Mouse (Mus musculus): ENCODE data around the gene Trim67. TPM values are rescaled to one million over a fixed set of nuclear protein-coding genes. Genes with fewer than 3 reads are reported as not detected.
"Not testable (repeated sequence)": the region's sequence is repeated elsewhere in the genome, so short reads cannot be mapped to it uniquely, and the experiment has no call there.

The Trim67 gene
- polyA plus RNA-seq, 2 experiments, result 0.03 to 0.05 TPM

DNA sequence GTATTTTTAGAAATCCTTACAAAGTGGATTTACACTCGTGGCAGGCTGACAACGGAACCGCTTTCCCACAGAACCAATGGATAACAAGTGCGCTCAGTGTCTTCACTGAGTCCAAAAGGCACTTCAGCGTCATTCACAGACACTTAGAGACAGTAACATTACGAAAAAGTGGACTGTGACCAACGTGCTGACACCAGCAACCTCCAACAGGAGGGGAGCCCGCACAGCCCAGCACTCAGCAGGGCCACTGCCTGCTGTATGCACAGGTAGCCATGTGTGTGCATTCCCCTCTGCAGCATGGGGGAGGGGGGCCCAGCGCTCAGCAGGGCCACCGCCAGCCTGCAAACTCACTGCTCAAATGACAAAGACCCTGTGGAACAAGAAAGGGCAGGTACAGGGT lies 46.5 kb downstream of the Trim67 start:
- H3K4me2 ChIP-seq (ENCODE audit: low read depth), result no peak overlapping the region
- H3K4me3 ChIP-seq (ENCODE audit: insufficient read depth in 1 of 2, low read depth in 2 of 2, low read length in 2 of 2), result no peak overlapping the region
- H3K27ac ChIP-seq, result no peak overlapping the region
- no peak overlapping the region for H3K9ac ChIP-seq (replicated peaks)
- no peak for TF ChIP-seq EP300 (IDR thresholded peaks at IDR 0.05; ENCODE audit: low read depth)
- TF ChIP-seq CTCF (IDR thresholded peaks at IDR 0.05; ENCODE audit: low read depth), result no peak
- ATAC-seq (ENCODE audit: insufficient read depth) (no peak), DNase-seq (ENCODE audit: low read depth in 3 of 3, low spot score in 3 of 3) (no peak)
- WGBS (ENCODE audit: insufficient replicate concordance), result 80% methylated on average over 10 of the region's 10 CpGs
- 0 out of 4 replicates have a peak, but pooled peaks cover 0 to 1% of the 10 kb centered on the region in 2 experiments for H3K4me1 ChIP-seq (replicated peaks; ENCODE audit: control insufficient read depth in 2 of 2, insufficient read depth in 2 of 2, low read length in 1 of 2)
- H3K27me3 ChIP-seq (ENCODE audit: control insufficient read depth, insufficient read depth, low read length), result no peaks in the 10 kb centered on the region
- no peaks in the 10 kb centered on the region for H3K9me3 ChIP-seq (ENCODE audit: control insufficient read depth, low read length)
- peaks cover 18% of the 10 kb centered on the region for H3K36me3 ChIP-seq (replicated peaks; ENCODE audit: control insufficient read depth, insufficient read depth, low read depth)

DNA sequence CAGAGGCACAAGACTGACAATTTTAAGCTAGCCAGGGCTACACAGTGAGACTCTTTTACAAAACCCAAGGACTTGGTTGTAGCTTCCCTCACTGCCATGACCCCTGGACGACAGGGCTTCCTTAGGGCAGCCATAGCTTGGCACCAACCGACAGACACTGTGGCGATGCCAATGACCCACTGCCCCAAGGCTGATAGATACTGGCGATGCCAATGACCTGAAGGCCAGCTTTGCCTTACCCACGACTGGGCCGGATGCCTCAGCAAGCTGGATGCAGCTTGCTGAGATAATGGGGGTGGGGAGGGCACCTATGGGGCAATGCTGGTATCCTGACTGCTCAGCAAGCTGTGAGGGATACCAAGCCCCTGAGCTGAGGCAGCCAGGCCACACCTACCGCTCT lies 48.0 kb downstream of the Trim67 start:
- Histone ChIP-seq H3K9me3 (ENCODE audit: control insufficient read depth, low read length) (no peaks in the 10 kb centered on the region), H3K36me3 (replicated peaks; ENCODE audit: control insufficient read depth, insufficient read depth, low read depth) (peaks cover 18% of the 10 kb centered on the region), H3K27me3 (ENCODE audit: control insufficient read depth, insufficient read depth, low read length) (no peaks in the 10 kb centered on the region), H3K9ac (replicated peaks) (no peak overlapping the region), H3K27ac (no peak overlapping the region), H3K4me3 (ENCODE audit: insufficient read depth in 1 of 2, low read depth in 2 of 2, low read length in 2 of 2) (no peak overlapping the region), H3K4me2 (ENCODE audit: low read depth) (no peak overlapping the region), H3K4me1 (replicated peaks; ENCODE audit: control insufficient read depth in 2 of 2, insufficient read depth in 2 of 2, low read length in 1 of 2) (peaks cover 0 to 1% of the 10 kb centered on the region in 2 experiments; a peak in 1 of 4 replicates)
- 77% methylated on average over 7 of the region's 7 CpGs for WGBS (ENCODE audit: insufficient replicate concordance)
- TF ChIP-seq EP300 (IDR thresholded peaks at IDR 0.05; ENCODE audit: low read depth) (no peak), CTCF (IDR thresholded peaks at IDR 0.05; ENCODE audit: low read depth) (no peak)
- ATAC-seq (ENCODE audit: insufficient read depth) (no peak), DNase-seq (ENCODE audit: low read depth in 3 of 3, low spot score in 3 of 3) (no peak)

DNA sequence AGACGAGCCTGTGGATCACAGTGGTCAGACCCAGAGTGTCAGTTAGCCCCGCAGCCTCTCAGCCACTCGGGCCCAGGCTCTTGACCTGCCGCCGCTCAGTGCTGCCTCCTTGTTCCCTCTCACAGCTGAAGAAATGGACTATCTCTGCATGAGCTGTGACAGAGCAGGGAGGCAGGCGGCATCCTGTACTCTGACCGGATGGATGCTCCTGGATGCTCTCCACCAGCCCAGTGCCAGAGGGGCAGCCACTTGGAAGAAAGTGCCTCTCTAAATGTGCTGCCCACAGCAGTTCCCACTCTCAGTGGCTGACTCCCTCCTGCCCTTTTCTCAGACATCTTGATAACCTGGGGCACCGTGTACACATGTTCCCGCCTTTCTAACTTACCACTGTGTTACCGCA lies 48.9 kb downstream of the Trim67 start:
- H3K4me3 ChIP-seq (ENCODE audit: insufficient read depth in 1 of 2, low read depth in 2 of 2, low read length in 2 of 2), result no peak overlapping the region
- no peak for ATAC-seq (ENCODE audit: insufficient read depth)
- H3K4me2 ChIP-seq (ENCODE audit: low read depth), result no peak overlapping the region
- WGBS (ENCODE audit: insufficient replicate concordance), result 81% methylated on average over 10 of the region's 10 CpGs
- no peak overlapping the region for H3K9ac ChIP-seq (replicated peaks)
- no peak for DNase-seq (ENCODE audit: low read depth in 3 of 3, low spot score in 3 of 3)
- no peak for TF ChIP-seq CTCF (IDR thresholded peaks at IDR 0.05; ENCODE audit: low read depth)
- TF ChIP-seq EP300 (IDR thresholded peaks at IDR 0.05; ENCODE audit: low read depth), result no peak
- H3K36me3 ChIP-seq (replicated peaks; ENCODE audit: control insufficient read depth, insufficient read depth, low read depth), result peaks cover 18% of the 10 kb centered on the region
- H3K4me1 ChIP-seq (replicated peaks; ENCODE audit: control insufficient read depth in 2 of 2, insufficient read depth in 2 of 2, low read length in 1 of 2), result peaks cover 0 to 1% of the 10 kb centered on the region in 2 experiments; a peak in 1 of 4 replicates
- H3K9me3 ChIP-seq (ENCODE audit: control insufficient read depth, low read length), result no peaks in the 10 kb centered on the region
- no peak overlapping the region for H3K27ac ChIP-seq
- no peaks in the 10 kb centered on the region for H3K27me3 ChIP-seq (ENCODE audit: control insufficient read depth, insufficient read depth, low read length)

DNA sequence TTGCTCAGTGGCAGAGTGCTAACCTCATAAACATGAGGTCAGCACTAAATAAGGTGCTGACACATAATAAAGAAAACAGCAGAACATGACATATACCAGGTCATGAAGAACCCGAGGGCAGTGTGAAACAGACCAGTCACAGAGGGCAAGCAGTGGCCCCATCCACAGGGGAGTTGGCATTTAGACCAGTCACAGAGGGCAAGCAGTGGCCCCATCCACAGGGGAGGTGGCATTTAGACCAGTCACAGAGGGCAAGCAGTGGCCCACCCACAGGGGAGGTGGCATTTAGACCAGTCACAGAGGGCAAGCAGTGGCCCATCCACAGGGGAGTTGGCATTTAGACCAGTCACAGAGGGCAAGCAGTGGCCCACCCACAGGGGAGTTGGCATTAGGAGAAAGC lies 50.0 kb downstream of the Trim67 start:
- H3K27me3 ChIP-seq (ENCODE audit: control insufficient read depth, insufficient read depth, low read length); H3K27ac ChIP-seq; H3K4me2 ChIP-seq (ENCODE audit: low read depth); H3K9ac ChIP-seq (replicated peaks); ATAC-seq (ENCODE audit: insufficient read depth); H3K4me1 ChIP-seq (replicated peaks; ENCODE audit: control insufficient read depth in 2 of 2, insufficient read depth in 2 of 2, low read length in 1 of 2); H3K4me3 ChIP-seq (ENCODE audit: insufficient read depth in 1 of 2, low read depth in 2 of 2, low read length in 2 of 2); DNase-seq (ENCODE audit: low read depth in 3 of 3, low spot score in 3 of 3); H3K9me3 ChIP-seq (ENCODE audit: control insufficient read depth, low read length): not testable (repeated sequence)
- peaks cover 18% of the 10 kb centered on the region for H3K36me3 ChIP-seq (replicated peaks; ENCODE audit: control insufficient read depth, insufficient read depth, low read depth)
- 72% methylated on average over 1 of the region's 1 CpGs for WGBS (ENCODE audit: insufficient replicate concordance)

DNA sequence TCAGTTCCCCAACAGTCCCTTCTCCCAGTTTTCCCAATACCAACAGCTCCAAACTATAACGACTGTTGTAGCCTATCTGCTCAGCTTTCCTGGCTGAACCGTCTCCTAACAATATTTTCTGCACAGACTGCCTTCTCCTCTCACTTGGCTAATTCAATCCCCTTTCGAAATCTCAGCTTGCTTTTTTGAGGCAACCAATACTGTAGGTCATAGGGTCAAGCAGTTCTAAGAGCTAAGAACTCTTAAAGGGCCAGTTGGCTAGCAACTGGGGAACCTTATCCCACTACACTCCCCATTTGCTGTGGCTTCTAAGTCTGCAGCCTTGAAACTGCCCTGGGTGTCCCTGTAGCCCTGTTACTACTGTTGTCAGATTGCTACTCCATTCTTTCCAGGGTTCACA lies 52.2 kb downstream of the Trim67 start:
- H3K4me3 ChIP-seq (ENCODE audit: insufficient read depth in 1 of 2, low read depth in 2 of 2, low read length in 2 of 2), result no peak overlapping the region
- H3K36me3 ChIP-seq (replicated peaks; ENCODE audit: control insufficient read depth, insufficient read depth, low read depth), result peaks cover 14% of the 10 kb centered on the region
- peaks cover 0 to 1% of the 10 kb centered on the region in 2 experiments; a peak in 1 of 4 replicates for H3K4me1 ChIP-seq (replicated peaks; ENCODE audit: control insufficient read depth in 2 of 2, insufficient read depth in 2 of 2, low read length in 1 of 2)
- ATAC-seq (ENCODE audit: insufficient read depth) (no peak), DNase-seq (ENCODE audit: low read depth in 3 of 3, low spot score in 3 of 3) (no peak)
- H3K27ac ChIP-seq, result no peak overlapping the region
- H3K27me3 ChIP-seq (ENCODE audit: control insufficient read depth, insufficient read depth, low read length), result no peaks in the 10 kb centered on the region
- H3K9ac ChIP-seq (replicated peaks), result no peak overlapping the region
- H3K4me2 ChIP-seq (ENCODE audit: low read depth), result no peak overlapping the region
- 66% methylated on average over 3 of the region's 3 CpGs for WGBS (ENCODE audit: insufficient replicate concordance)
- TF ChIP-seq EP300 (IDR thresholded peaks at IDR 0.05; ENCODE audit: low read depth) (no peak), CTCF (IDR thresholded peaks at IDR 0.05; ENCODE audit: low read depth) (no peak)
- no peaks in the 10 kb centered on the region for H3K9me3 ChIP-seq (ENCODE audit: control insufficient read depth, low read length)
